Mouse (Mus musculus): ENCODE data around the gene Wdfy3.
"Not testable (repeated sequence)": the region's sequence is repeated elsewhere in the genome, so short reads cannot be mapped to it uniquely, and the experiment has no call there.

The Wdfy3 gene

GRCm38 (mm10) chr5:101882191-101882590 lies 187.5 kb downstream of the Wdfy3 start:
- DNase-seq (ENCODE audit: low spot score), result no peak

- DNase-seq (ENCODE audit: low spot score), result no peak
Observed at GRCm38 (mm10) chr5:101879914-101880313, 189.8 kb downstream of the Wdfy3 start.

- no peak for DNase-seq (ENCODE audit: low spot score)
Observed at GRCm38 (mm10) chr5:101878403-101878802, 191.3 kb downstream of the Wdfy3 start.

- no peak for DNase-seq (ENCODE audit: low spot score)
Observed at GRCm38 (mm10) chr5:101876185-101876584, 193.5 kb downstream of the Wdfy3 start.

GRCm38 (mm10) chr5:101866722-101867121 lies 203.0 kb downstream of the Wdfy3 start:
- no peak for DNase-seq (ENCODE audit: low spot score)

GRCm38 (mm10) chr5:101863946-101864345 lies 205.8 kb downstream of the Wdfy3 start:
- DNase-seq (ENCODE audit: low spot score), result no peak

GRCm38 (mm10) chr5:101862651-101863050 lies 207.1 kb downstream of the Wdfy3 start:
- DNase-seq (ENCODE audit: low spot score), result no peak

GRCm38 (mm10) chr5:101861786-101862571 lies 207.7 kb downstream of the Wdfy3 start:
- no peak for DNase-seq (ENCODE audit: low spot score)

- no peak for DNase-seq (ENCODE audit: low spot score)
Observed at GRCm38 (mm10) chr5:101858891-101859436, 210.8 kb downstream of the Wdfy3 start.

GRCm38 (mm10) chr5:101855475-101855874 lies 214.2 kb downstream of the Wdfy3 start:
- no peak for DNase-seq (ENCODE audit: low spot score)

- DNase-seq (ENCODE audit: low spot score), result no peak
Observed at GRCm38 (mm10) chr5:101854667-101855066, 215.1 kb downstream of the Wdfy3 start.

GRCm38 (mm10) chr5:101854100-101854499 lies 215.6 kb downstream of the Wdfy3 start:
- no peak for DNase-seq (ENCODE audit: low spot score)

- no peak for DNase-seq (ENCODE audit: low spot score)
Observed at GRCm38 (mm10) chr5:101852116-101852680, 217.5 kb downstream of the Wdfy3 start.

- DNase-seq (ENCODE audit: low spot score), result no peak
Observed at GRCm38 (mm10) chr5:101851133-101851532, 218.6 kb downstream of the Wdfy3 start.

GRCm38 (mm10) chr5:101847762-101848161 lies 222.0 kb downstream of the Wdfy3 start:
- no peak for DNase-seq (ENCODE audit: low spot score)

- no peak for DNase-seq (ENCODE audit: low spot score)
Observed at GRCm38 (mm10) chr5:101847323-101847722, 222.4 kb downstream of the Wdfy3 start.

GRCm38 (mm10) chr5:101845930-101846329 lies 223.8 kb downstream of the Wdfy3 start:
- no peak for DNase-seq (ENCODE audit: low spot score)

- no peak for DNase-seq (ENCODE audit: low spot score)
Observed at GRCm38 (mm10) chr5:101845011-101845410, 224.7 kb downstream of the Wdfy3 start.

GRCm38 (mm10) chr5:101840476-101840875 lies 229.2 kb downstream of the Wdfy3 start:
- DNase-seq (ENCODE audit: low spot score), result no peak

GRCm38 (mm10) chr5:101837605-101838004 lies 232.1 kb downstream of the Wdfy3 start:
- not testable (repeated sequence) for DNase-seq (ENCODE audit: low spot score)

GRCm38 (mm10) chr5:101836221-101836620 lies 233.5 kb downstream of the Wdfy3 start:
- no peak for DNase-seq (ENCODE audit: low spot score)

- no peak for DNase-seq (ENCODE audit: low spot score)
Observed at GRCm38 (mm10) chr5:101833875-101834274, 235.8 kb downstream of the Wdfy3 start.

GRCm38 (mm10) chr5:101832991-101833390 lies 236.7 kb downstream of the Wdfy3 start:
- DNase-seq (ENCODE audit: low spot score), result no peak

Measured in urinary bladder, postnatal 10 days (tissue).